Mouse (Mus musculus): ENCODE data around the gene Gm4869. TPM values are rescaled to one million over a fixed set of nuclear protein-coding genes. Genes with fewer than 3 reads are reported as not detected.
"Not testable (repeated sequence)": the region's sequence is repeated elsewhere in the genome, so short reads cannot be mapped to it uniquely, and the experiment has no call there.

The Gm4869 gene
- polyA plus RNA-seq, 1 experiment from 2014 or later = not detected

DNA sequence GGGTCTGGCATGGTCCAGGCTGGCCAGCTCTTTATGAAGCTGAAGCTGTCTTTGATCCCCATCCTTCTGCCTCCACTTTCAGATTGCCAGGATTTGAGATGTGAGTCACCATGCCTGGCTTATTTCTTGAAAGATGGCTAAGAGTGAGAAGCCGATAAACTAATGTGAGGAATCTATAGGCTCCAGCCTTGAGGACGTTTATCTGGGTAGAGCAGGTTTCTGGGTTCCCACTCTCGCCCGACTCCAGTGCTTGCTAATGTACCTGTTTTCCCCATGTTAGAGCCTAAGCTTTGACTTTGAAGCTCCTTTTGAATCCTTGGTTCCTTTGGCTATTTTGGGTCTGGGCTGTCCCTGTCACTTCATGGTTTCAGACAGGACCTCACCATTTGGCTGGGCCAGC lies 24.8 kb upstream of the Gm4869 start:
- H3K4me1 ChIP-seq = peaks cover 24% of the 10 kb centered on the region
- H3K27ac ChIP-seq = no peak overlapping the region
- peaks cover 25% of the 10 kb centered on the region for H3K36me3 ChIP-seq
- no peaks in the 10 kb centered on the region for H3K27me3 ChIP-seq
- peak overlapping the region; percentile 100 for H3K4me3 ChIP-seq
- WGBS = 62% methylated on average over 4 of the region's 4 CpGs
- no peak for ATAC-seq (ENCODE audit: insufficient number of reproducible peaks, insufficient read depth, low FRiP score, low TSS enrichment, low read depth)
- H3K4me2 ChIP-seq = peak overlapping the region; percentile 84
- H3K9ac ChIP-seq = peak overlapping the region; percentile 97
- no peaks in the 10 kb centered on the region for H3K9me3 ChIP-seq

DNA sequence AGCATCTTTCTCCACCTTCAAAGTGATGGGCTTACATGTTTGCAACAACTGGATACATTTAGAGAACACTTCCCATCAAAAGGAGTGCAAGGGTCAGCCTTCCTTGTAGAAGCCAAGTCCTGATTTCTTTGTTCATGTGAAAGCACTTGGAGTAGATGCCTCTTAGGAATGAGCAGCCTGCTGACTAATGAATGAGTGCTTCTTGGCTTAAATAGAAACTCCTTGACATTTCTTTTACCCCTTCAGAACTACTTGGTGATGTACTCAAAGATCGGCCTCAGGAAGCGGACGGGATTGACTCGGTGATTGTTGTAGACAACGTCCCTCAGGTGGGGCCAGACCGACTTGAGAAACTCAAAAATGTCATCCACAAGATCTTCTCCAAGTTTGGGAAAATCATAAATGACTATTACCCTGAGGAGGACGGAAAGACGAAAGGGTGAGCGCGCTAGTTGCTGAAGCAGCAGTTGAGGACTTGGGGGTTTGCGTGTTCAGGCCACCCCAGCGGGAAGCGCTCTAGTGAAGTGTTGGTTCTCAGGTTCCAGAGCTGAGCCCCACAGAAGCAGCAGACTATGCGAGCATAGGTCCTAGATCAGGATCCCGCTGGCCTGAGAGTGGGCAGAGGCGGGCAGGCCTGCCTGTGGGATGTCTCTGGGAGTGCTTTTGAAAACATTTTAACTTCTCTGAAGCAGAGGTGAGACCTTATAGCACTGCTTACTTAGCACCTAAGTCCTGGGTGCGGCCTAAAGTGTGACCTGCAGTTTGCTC lies 20.2 kb upstream of the Gm4869 start:
- Histone ChIP-seq H3K9me3 (no peaks in the 10 kb centered on the region), H3K27me3 (no peaks in the 10 kb centered on the region), H3K9ac (no peak overlapping the region), H3K4me1 (peaks cover 21% of the 10 kb centered on the region), H3K4me2 (no peak overlapping the region), H3K27ac (no peak overlapping the region), H3K4me3 (no peak overlapping the region), H3K36me3 (peaks cover 70% of the 10 kb centered on the region)
- ATAC-seq (ENCODE audit: insufficient number of reproducible peaks, insufficient read depth, low FRiP score, low TSS enrichment, low read depth) = no peak
- 96% methylated on average over 17 of the region's 17 CpGs for WGBS

DNA sequence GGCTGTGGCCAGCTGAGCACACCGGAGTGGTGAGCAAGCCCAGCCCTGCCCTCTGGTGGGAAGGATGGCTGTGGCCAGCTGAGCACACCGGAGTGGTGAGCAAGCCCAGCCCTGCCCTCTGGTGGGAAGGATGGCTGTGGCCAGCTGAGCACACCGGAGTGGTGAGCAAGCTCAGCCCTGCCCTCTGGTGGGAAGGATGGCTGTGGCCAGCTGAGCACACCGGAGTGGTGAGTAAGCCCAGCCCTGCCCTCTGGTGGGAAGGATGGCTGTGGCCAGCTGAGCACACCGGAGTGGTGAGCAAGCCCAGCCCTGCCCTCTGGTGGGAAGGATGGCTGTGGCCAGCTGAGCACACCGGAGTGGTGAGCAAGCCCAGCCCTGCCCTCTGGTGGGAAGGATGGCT lies 6.3 kb upstream of the Gm4869 start:
- not testable (repeated sequence) for H3K9ac ChIP-seq; H3K27ac ChIP-seq; H3K9me3 ChIP-seq; H3K27me3 ChIP-seq; H3K4me1 ChIP-seq; ATAC-seq (ENCODE audit: insufficient number of reproducible peaks, insufficient read depth, low FRiP score, low TSS enrichment, low read depth); H3K4me2 ChIP-seq; H3K4me3 ChIP-seq
- peaks cover 89% of the 10 kb centered on the region for H3K36me3 ChIP-seq
- 100% methylated on average over 3 of the region's 6 CpGs for WGBS

- Histone ChIP-seq H3K27me3 (no peaks in the 10 kb centered on the region), H3K27ac (no peak overlapping the region), H3K36me3 (peaks cover 84% of the 10 kb centered on the region), H3K9me3 (no peaks in the 10 kb centered on the region), H3K9ac (no peak overlapping the region), H3K4me2 (no peak overlapping the region), H3K4me3 (no peak overlapping the region), H3K4me1 (no peaks in the 10 kb centered on the region)
- ATAC-seq (ENCODE audit: insufficient number of reproducible peaks, insufficient read depth, low FRiP score, low TSS enrichment, low read depth) = no peak
- 93% methylated on average over 3 of the region's 3 CpGs for WGBS
Observed at GRCm38 (mm10) chr5:140441406-140441805, 4.0 kb upstream of the Gm4869 start.

DNA sequence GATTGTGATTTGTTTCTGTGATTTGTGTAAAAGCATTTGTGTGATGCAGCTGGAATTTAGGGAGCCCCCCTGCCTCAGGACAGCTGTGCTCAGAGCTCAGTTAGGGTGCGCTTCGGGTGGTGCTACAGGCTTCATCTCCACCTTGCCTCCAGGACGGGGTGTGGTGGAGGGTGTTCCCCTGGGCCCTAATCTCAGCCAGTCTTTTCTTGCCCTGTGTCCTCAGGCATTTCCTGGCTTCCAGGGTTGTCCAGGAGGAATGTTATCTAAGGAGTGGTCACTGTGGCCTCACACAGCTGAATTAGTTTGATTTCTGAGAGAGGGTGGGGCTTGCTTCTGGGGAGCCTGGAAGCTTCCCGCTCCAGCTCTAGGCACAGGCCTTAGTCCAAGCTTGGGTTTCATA lies 1.4 kb upstream of the Gm4869 start:
- Histone ChIP-seq H3K4me1 (no peaks in the 10 kb centered on the region), H3K36me3 (peaks cover 62% of the 10 kb centered on the region), H3K9me3 (no peaks in the 10 kb centered on the region), H3K9ac (no peak overlapping the region), H3K4me3 (no peak overlapping the region), H3K27ac (no peak overlapping the region), H3K27me3 (no peaks in the 10 kb centered on the region), H3K4me2 (no peak overlapping the region)
- ATAC-seq (ENCODE audit: insufficient number of reproducible peaks, insufficient read depth, low FRiP score, low TSS enrichment, low read depth) = no peak
- WGBS = 83% methylated on average over 4 of the region's 4 CpGs

- Histone ChIP-seq H3K9me3 (no peaks in the 10 kb centered on the region), H3K4me3 (no peak overlapping the region), H3K27me3 (no peaks in the 10 kb centered on the region), H3K36me3 (peaks cover 45% of the 10 kb centered on the region), H3K4me2 (no peak overlapping the region), H3K27ac (no peak overlapping the region), H3K4me1 (no peaks in the 10 kb centered on the region), H3K9ac (no peak overlapping the region)
- no peak for ATAC-seq (ENCODE audit: insufficient number of reproducible peaks, insufficient read depth, low FRiP score, low TSS enrichment, low read depth)
- 77% methylated on average over 7 of the region's 7 CpGs for WGBS
Observed at GRCm38 (mm10) chr5:140446054-140446453, 609 bp downstream of the Gm4869 start.

DNA sequence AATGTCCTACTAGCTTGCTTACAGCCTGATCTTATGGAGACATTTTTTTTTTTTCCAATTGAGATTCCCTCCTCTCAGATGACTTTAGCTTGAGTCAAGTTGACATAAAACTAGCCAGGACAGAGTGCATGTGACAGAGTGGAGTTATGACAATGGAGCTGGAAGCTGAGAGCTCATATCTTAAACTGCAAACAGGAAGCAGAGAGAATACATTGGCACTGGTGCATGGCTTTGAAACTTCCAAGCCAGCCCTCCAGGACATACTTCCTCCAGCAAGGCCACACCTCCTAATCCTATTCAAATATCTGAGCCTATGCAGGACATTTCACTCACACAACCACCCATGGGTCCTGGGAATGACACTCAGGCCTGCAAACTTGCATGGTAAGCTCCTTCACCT lies 9.0 kb downstream of the Gm4869 start:
- Histone ChIP-seq H3K27me3 (no peaks in the 10 kb centered on the region), H3K9ac (no peak overlapping the region), H3K4me1 (no peaks in the 10 kb centered on the region), H3K27ac (no peak overlapping the region), H3K4me3 (no peak overlapping the region), H3K4me2 (no peak overlapping the region), H3K36me3 (no peaks in the 10 kb centered on the region), H3K9me3 (no peaks in the 10 kb centered on the region)
- ATAC-seq (ENCODE audit: insufficient number of reproducible peaks, insufficient read depth, low FRiP score, low TSS enrichment, low read depth) = no peak

DNA sequence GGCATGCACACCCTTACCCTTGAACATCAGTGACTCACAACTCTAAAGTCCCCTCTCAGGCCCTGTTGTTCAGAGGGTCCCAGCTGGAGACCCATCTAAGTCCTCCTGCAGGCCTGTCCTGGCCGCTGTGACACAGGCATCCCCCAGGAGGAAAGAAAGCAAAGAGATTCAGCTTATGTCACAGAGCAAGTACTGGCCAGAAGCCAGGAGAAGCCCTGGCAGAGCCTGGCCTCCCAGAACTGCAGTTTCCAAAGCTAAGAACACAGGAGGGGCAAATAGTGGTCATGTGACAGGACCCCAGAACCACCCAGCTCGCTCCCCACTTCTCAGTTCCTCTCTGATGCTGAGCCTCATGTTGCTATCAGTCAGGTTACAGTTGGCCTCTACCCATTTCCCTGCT lies 10.0 kb downstream of the Gm4869 start:
- H3K4me2 ChIP-seq = no peak overlapping the region
- H3K9ac ChIP-seq = no peak overlapping the region
- H3K36me3 ChIP-seq = no peaks in the 10 kb centered on the region
- WGBS = 68% methylated on average over 2 of the region's 2 CpGs
- no peak overlapping the region for H3K4me3 ChIP-seq
- H3K4me1 ChIP-seq = no peaks in the 10 kb centered on the region
- H3K9me3 ChIP-seq = no peaks in the 10 kb centered on the region
- no peak overlapping the region for H3K27ac ChIP-seq
- no peaks in the 10 kb centered on the region for H3K27me3 ChIP-seq
- ATAC-seq (ENCODE audit: insufficient number of reproducible peaks, insufficient read depth, low FRiP score, low TSS enrichment, low read depth) = no peak

DNA sequence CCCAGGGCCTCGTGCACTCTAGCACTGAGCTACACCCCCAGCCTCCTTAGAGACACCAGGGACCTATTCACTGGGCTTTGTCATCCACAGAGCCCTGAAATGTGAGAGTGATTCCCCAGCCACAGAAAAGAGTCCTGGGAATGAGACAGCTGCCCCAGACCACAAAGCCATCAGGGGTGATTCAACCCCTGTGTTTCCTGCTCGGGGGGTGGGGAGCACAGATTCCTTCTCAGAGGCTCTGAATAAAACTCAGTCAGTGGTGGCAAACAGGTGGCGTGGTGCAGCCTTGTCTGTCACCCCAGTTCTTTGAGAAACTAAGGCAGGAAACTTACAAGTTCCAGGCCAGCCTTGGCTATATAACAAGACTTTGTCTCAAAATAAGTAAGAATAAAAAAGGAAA lies 16.0 kb downstream of the Gm4869 start:
- H3K27ac ChIP-seq = no peak overlapping the region
- 74% methylated on average over 3 of the region's 3 CpGs for WGBS
- ATAC-seq (ENCODE audit: insufficient number of reproducible peaks, insufficient read depth, low FRiP score, low TSS enrichment, low read depth) = no peak
- H3K36me3 ChIP-seq = no peaks in the 10 kb centered on the region
- no peaks in the 10 kb centered on the region for H3K27me3 ChIP-seq
- H3K9ac ChIP-seq = no peak overlapping the region
- no peaks in the 10 kb centered on the region for H3K4me1 ChIP-seq
- no peak overlapping the region for H3K4me3 ChIP-seq
- H3K4me2 ChIP-seq = no peak overlapping the region
- H3K9me3 ChIP-seq = peaks cover 12% of the 10 kb centered on the region; the same call in 1 of the 2 replicates

DNA sequence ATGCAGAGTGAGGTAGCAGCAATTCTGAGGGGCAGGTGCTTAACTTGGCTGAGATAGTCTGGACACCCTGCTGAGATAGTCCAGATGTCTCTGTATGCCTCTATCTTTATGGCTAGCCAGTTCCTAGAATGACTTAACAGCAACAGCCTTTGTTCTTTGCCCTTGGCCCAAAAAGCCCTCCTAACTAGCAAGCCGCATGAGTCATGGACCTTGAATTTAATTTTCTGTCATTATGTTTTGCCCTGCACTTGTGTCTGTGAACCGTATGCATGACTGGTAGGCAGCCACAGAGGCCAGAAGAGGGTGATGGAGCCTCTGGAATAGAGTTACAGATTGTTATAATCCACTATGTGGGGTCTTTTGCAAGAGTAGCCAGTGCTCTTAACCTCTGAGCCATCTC lies 17.7 kb downstream of the Gm4869 start:
- H3K36me3 ChIP-seq; ATAC-seq (ENCODE audit: insufficient number of reproducible peaks, insufficient read depth, low FRiP score, low TSS enrichment, low read depth); H3K27ac ChIP-seq; H3K4me3 ChIP-seq; H3K4me2 ChIP-seq; H3K27me3 ChIP-seq; H3K9ac ChIP-seq; H3K4me1 ChIP-seq: not testable (repeated sequence)
- 75% methylated on average over 2 of the region's 2 CpGs for WGBS
- peaks cover 12% of the 10 kb centered on the region; the same call in 1 of the 2 replicates for H3K9me3 ChIP-seq

DNA sequence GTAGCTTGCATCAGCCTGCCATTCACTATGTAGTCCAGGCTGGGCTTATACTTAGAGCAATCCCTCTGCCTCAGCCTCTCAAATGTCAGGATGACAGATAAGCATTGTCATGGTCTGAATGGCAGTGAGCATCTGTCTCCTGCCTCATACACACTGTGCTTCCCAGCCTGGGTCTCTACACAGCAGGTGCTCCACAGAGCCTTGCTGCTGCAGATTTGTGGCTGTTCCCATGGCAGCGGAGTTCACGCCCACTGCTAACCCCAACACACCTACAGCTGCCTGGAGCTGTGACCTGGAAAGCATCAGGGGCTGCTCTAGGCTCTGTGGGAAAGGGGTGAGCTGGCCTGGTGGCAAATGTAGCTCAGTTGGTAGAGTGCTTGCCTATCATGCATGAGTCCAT lies 19.5 kb downstream of the Gm4869 start:
- Histone ChIP-seq H3K4me2 (no peak overlapping the region), H3K36me3 (no peaks in the 10 kb centered on the region), H3K27me3 (no peaks in the 10 kb centered on the region), H3K4me3 (no peak overlapping the region), H3K9me3 (peaks cover 12% of the 10 kb centered on the region; the same call in 1 of the 2 replicates), H3K9ac (no peak overlapping the region), H3K4me1 (no peaks in the 10 kb centered on the region), H3K27ac (no peak overlapping the region)
- WGBS = 76% methylated on average over 2 of the region's 2 CpGs
- no peak for ATAC-seq (ENCODE audit: insufficient number of reproducible peaks, insufficient read depth, low FRiP score, low TSS enrichment, low read depth)

- Histone ChIP-seq H3K36me3 (no peaks in the 10 kb centered on the region), H3K4me1 (no peaks in the 10 kb centered on the region), H3K9ac (no peak overlapping the region), H3K27ac (no peak overlapping the region), H3K4me3 (no peak overlapping the region), H3K4me2 (no peak overlapping the region), H3K9me3 (no peaks in the 10 kb centered on the region), H3K27me3 (no peaks in the 10 kb centered on the region)
- WGBS = 84% methylated on average over 3 of the region's 3 CpGs
- no peak for ATAC-seq (ENCODE audit: insufficient number of reproducible peaks, insufficient read depth, low FRiP score, low TSS enrichment, low read depth)
Observed at GRCm38 (mm10) chr5:140472336-140472735, 26.9 kb downstream of the Gm4869 start.
